Mouse (Mus musculus): Measurements from ENCODE around the gene Gdpd1.

- TF ChIP-seq CTCF (IDR thresholded peaks at IDR 0.05; ENCODE audit: low read depth) (no peak), EP300 (IDR thresholded peaks at IDR 0.05; ENCODE audit: low read depth) (no peak)
These were observed 34.4 kb downstream of the Gdpd1 start for GRCm38 (mm10) chr11:87039307-87039963.
